ENCODE assay signal across 7 mouse cellular contexts in genomic region chr14:73569831-73570230, GRCm38 (mm10). TPM values are rescaled to one million over a fixed set of nuclear protein-coding genes. Genes with fewer than 3 reads are reported as not detected.
DNase-seq lines count a peak whose midpoint lies in the region; ATAC-seq and TF ChIP-seq lines count a peak whose summit lies in the region.
"Not testable (repeated sequence)": the region's sequence is repeated elsewhere in the genome, so short reads cannot be mapped to it uniquely, and the experiment has no call there.

No protein-coding gene starts in this region.

- H3K9me3 ChIP-seq in forebrain, postnatal 0 days (ENCODE audit: low read length); hindbrain, postnatal 0 days (ENCODE audit: low read length); kidney, postnatal 0 days (replicated peaks; ENCODE audit: low read length); lung, embryonic 14.5 days (ENCODE audit: low read depth, low read length); midbrain, postnatal 0 days (ENCODE audit: low read length): not testable (repeated sequence)

- not testable (repeated sequence) for H3K27me3 ChIP-seq in forebrain, postnatal 0 days (ENCODE audit: insufficient read depth, low read length); hindbrain, postnatal 0 days (ENCODE audit: insufficient read depth, low read length); kidney, postnatal 0 days (ENCODE audit: insufficient read depth, low read length); lung, embryonic 14.5 days (ENCODE audit: insufficient read depth, low read length); midbrain, postnatal 0 days (ENCODE audit: insufficient read depth, low read length)

- H3K4me2 ChIP-seq in forebrain, postnatal 0 days (ENCODE audit: low read depth); hindbrain, postnatal 0 days (ENCODE audit: low read depth, low read length); kidney, postnatal 0 days (ENCODE audit: low read length); lung, embryonic 14.5 days; midbrain, postnatal 0 days (ENCODE audit: low read depth, low read length, poor library complexity, severe bottlenecking): not testable (repeated sequence)

- peak; percentile 32 for TF ChIP-seq CTCF in forebrain, postnatal 0 days (IDR thresholded peaks at IDR 0.05; ENCODE audit: low read depth)
- TF ChIP-seq CTCF in hindbrain, postnatal 0 days (IDR thresholded peaks at IDR 0.05; ENCODE audit: low read depth) = peak; percentile 39
- peak; percentile 45 for TF ChIP-seq CTCF in kidney, postnatal 0 days (IDR thresholded peaks at IDR 0.05; ENCODE audit: low read depth)
- 0 out of 2 replicates have a peak, but pooled peaks have one; percentile 10 for TF ChIP-seq CTCF in lung, embryonic 14.5 days (IDR thresholded peaks at IDR 0.05; ENCODE audit: low read depth)
- TF ChIP-seq CTCF in midbrain, postnatal 0 days (IDR thresholded peaks at IDR 0.05) = peak; percentile 62

- H3K4me1 ChIP-seq in forebrain, postnatal 0 days (ENCODE audit: insufficient read depth); hindbrain, postnatal 0 days (ENCODE audit: insufficient read depth, low read length); kidney, postnatal 0 days (replicated peaks; ENCODE audit: insufficient read depth, low read length); lung, embryonic 14.5 days (ENCODE audit: insufficient read depth); midbrain, postnatal 0 days (ENCODE audit: insufficient read depth, low read length): not testable (repeated sequence)

- DNase-seq in 416B (ENCODE audit: low read depth) = peak; percentile 44
- DNase-seq in NIH3T3 (ENCODE audit: low read depth) = peak; percentile 5
- DNase-seq in forebrain, postnatal 0 days = peak; percentile 42
- DNase-seq in hindbrain, postnatal 0 days (ENCODE audit: low spot score) = peak; percentile 12
- peak; percentile 23 for DNase-seq in kidney, postnatal 0 days (ENCODE audit: low spot score)
- DNase-seq in lung, embryonic 14.5 days = peak; percentile 6
- DNase-seq in midbrain, postnatal 0 days (ENCODE audit: low spot score) = peak; percentile 13

- H3K27ac ChIP-seq in forebrain, postnatal 0 days (ENCODE audit: low read depth, low read length); hindbrain, postnatal 0 days; kidney, postnatal 0 days; lung, embryonic 14.5 days (ENCODE audit: low read depth); midbrain, postnatal 0 days (ENCODE audit: low read depth, low read length): not testable (repeated sequence)

- 0 out of 2 replicates have a peak, but pooled peaks have one; percentile 20 for ATAC-seq in forebrain, postnatal 0 days
- ATAC-seq in hindbrain, postnatal 0 days; kidney, postnatal 0 days (replicated peaks; ENCODE audit: low FRiP score, low read depth); lung, embryonic 14.5 days (ENCODE audit: insufficient read depth); midbrain, postnatal 0 days (ENCODE audit: low FRiP score): not testable (repeated sequence)

- H3K9ac ChIP-seq in forebrain, postnatal 0 days; hindbrain, postnatal 0 days (replicated peaks; ENCODE audit: low read length); kidney, postnatal 0 days (ENCODE audit: low read depth, low read length); lung, embryonic 14.5 days; midbrain, postnatal 0 days (replicated peaks; ENCODE audit: low read length, poor library complexity, severe bottlenecking): not testable (repeated sequence)

- 86% methylated on average over 4 of the region's 4 CpGs for WGBS in forebrain, postnatal 0 days
- WGBS in hindbrain, postnatal 0 days = 90% methylated on average over 4 of the region's 4 CpGs
- 83% methylated on average over 4 of the region's 4 CpGs for WGBS in kidney, postnatal 0 days
- 82% methylated on average over 4 of the region's 4 CpGs for WGBS in lung, embryonic 14.5 days
- 88% methylated on average over 4 of the region's 4 CpGs for WGBS in midbrain, postnatal 0 days

- peaks cover 13% of the 10 kb centered on the region for H3K36me3 ChIP-seq in forebrain, postnatal 0 days (ENCODE audit: insufficient read depth)
- H3K36me3 ChIP-seq in hindbrain, postnatal 0 days (ENCODE audit: insufficient read depth, low read length); kidney, postnatal 0 days (ENCODE audit: insufficient read depth, low read length); midbrain, postnatal 0 days (ENCODE audit: insufficient read depth, low read length): not testable (repeated sequence)
- peaks cover 17% of the 10 kb centered on the region for H3K36me3 ChIP-seq in lung, embryonic 14.5 days (ENCODE audit: insufficient read depth)

- H3K4me3 ChIP-seq in forebrain, postnatal 0 days (ENCODE audit: low read depth, low read length); hindbrain, postnatal 0 days (ENCODE audit: low read length); kidney, postnatal 0 days (replicated peaks; ENCODE audit: low read depth, low read length); lung, embryonic 14.5 days (ENCODE audit: low read depth, low read length); midbrain, postnatal 0 days (ENCODE audit: low read depth, low read length): not testable (repeated sequence)

RNA-seq across cellular contexts. Expression of gene Nudt15, which starts 21.8 kb away (rescaled TPM):
- 5.8 and 9.4 TPM in 2 replicates for total RNA-seq in forebrain, postnatal 0 days (2014; rRNA removed)
- 6.0 and 8.5 TPM in 2 replicates for polyA plus RNA-seq in forebrain, postnatal 0 days (2015; fragmentation: Nextera tagmentation; extraction: Ambion mirVana)
- 5.3 and 6.3 TPM in 2 replicates for total RNA-seq in hindbrain, postnatal 0 days (2014; rRNA removed)
- 10.2 and 10.3 TPM in 2 replicates for polyA plus RNA-seq in hindbrain, postnatal 0 days (2015; fragmentation: Nextera tagmentation; extraction: Ambion mirVana)
- 7.9 and 8.9 TPM in 2 replicates for polyA plus RNA-seq in kidney, postnatal 0 days (2015; fragmentation: Nextera tagmentation; extraction: Ambion mirVana)
- 7.2 and 9.0 TPM in 2 replicates for polyA plus RNA-seq in lung, embryonic 14.5 days (2014; fragmentation: Nextera tagmentation; extraction: Ambion mirVana)
- total RNA-seq in midbrain, postnatal 0 days (2014; rRNA removed) = 6.7 and 8.9 TPM in 2 replicates
- 9.4 and 10.9 TPM in 2 replicates for polyA plus RNA-seq in midbrain, postnatal 0 days (2015; fragmentation: Nextera tagmentation; extraction: Ambion mirVana)

RNA-seq across cellular contexts. Expression of gene Sucla2, which starts 44.7 kb away (rescaled TPM):
- total RNA-seq in forebrain, postnatal 0 days (2014; rRNA removed) = 95.7 and 106 TPM in 2 replicates
- 144 and 148 TPM in 2 replicates for polyA plus RNA-seq in forebrain, postnatal 0 days (2015; fragmentation: Nextera tagmentation; extraction: Ambion mirVana)
- total RNA-seq in hindbrain, postnatal 0 days (2014; rRNA removed) = 65.4 and 73.9 TPM in 2 replicates
- polyA plus RNA-seq in hindbrain, postnatal 0 days (2015; fragmentation: Nextera tagmentation; extraction: Ambion mirVana) = 157 and 160 TPM in 2 replicates
- polyA plus RNA-seq in kidney, postnatal 0 days (2015; fragmentation: Nextera tagmentation; extraction: Ambion mirVana) = 172 and 179 TPM in 2 replicates
- 102 and 112 TPM in 2 replicates for polyA plus RNA-seq in lung, embryonic 14.5 days (2014; fragmentation: Nextera tagmentation; extraction: Ambion mirVana)
- total RNA-seq in midbrain, postnatal 0 days (2014; rRNA removed) = 70.5 and 96.7 TPM in 2 replicates
- polyA plus RNA-seq in midbrain, postnatal 0 days (2015; fragmentation: Nextera tagmentation; extraction: Ambion mirVana) = 149 and 150 TPM in 2 replicates

Comparison
In these comparisons a context has a peak if more than half of its experiments do, and no peak if none do; other contexts are left out.
1. CTCF ChIP-seq: peak in every context shown above with its lines; median percentile 62 in midbrain, postnatal 0 days; 45 in kidney, postnatal 0 days; 39 in hindbrain, postnatal 0 days; 32 in forebrain, postnatal 0 days; 10 in lung, embryonic 14.5 days.